Mouse (Mus musculus) liver, embryonic 14.5 days (tissue): Measurements from ENCODE around the gene Rpl3l. TPM values are rescaled to one million over a fixed set of nuclear protein-coding genes. Genes with fewer than 3 reads are reported as not detected.

Source experiments
- ATAC-seq: fragments of 200-750 bp; cut with Nextera tagmentation; 2 replicates; pipeline ENCODE4 v1.8.0; 2017; ENCODE audit warnings: moderate number of reproducible peaks, mild to moderate bottlenecking, moderate library complexity; ENCODE audit not compliant: insufficient read depth
- DNase-seq, 3 experiments: peaks; one replicate each; pipeline ENCODE4 v3.0.0-alpha.2; 2012 to 2013; ENCODE audit warnings: low read depth in 3 of 3, low spot score in 3 of 3
- H3K27ac ChIP-seq: fragments of 300-500 bp; sonication (generic); 2 replicates; pipeline ENCODE4 v1.5.1; 2014; ENCODE audit warnings: moderate library complexity, mild to moderate bottlenecking, control low read depth, inconsistent platforms
- H3K27me3 ChIP-seq: fragments of 300-500 bp; sonication (generic); 2 replicates; pipeline ENCODE4 v1.6.1; 2014; ENCODE audit warnings: mild to moderate bottlenecking, low read length, moderate library complexity; ENCODE audit not compliant: control insufficient read depth, insufficient read depth
- H3K36me3 ChIP-seq: fragments of 300-500 bp; sonication (generic); replicated peaks from 2 replicates; pipeline ENCODE4 v1.6.1; 2014; ENCODE audit warnings: low read depth; ENCODE audit not compliant: control insufficient read depth, insufficient read depth
- H3K4me1 ChIP-seq, 2 experiments: fragments of 200-500 bp in 1 of 2; fragments of 300-500 bp in 1 of 2; sonication (generic) in 1 of 2; replicated peaks; 2 replicates each; pipeline ENCODE4 v1.6.1; 2012 to 2014; ENCODE audit warnings: antibody characterized with exemption in 1 of 2, inconsistent platforms in 1 of 2, low read length in 1 of 2; ENCODE audit not compliant: control insufficient read depth in 2 of 2, insufficient read depth in 2 of 2
- H3K4me2 ChIP-seq: fragments of 300-500 bp; sonication (generic); 2 replicates; pipeline ENCODE4 v1.6.1; 2014; ENCODE audit warnings: low read depth, mild to moderate bottlenecking, control low read depth, moderate library complexity
- H3K4me3 ChIP-seq, 2 experiments: fragments of 200-500 bp in 1 of 2; fragments of 300-500 bp in 1 of 2; sonication (generic) in 1 of 2; 2 replicates each; pipeline ENCODE4 v1.5.1; 2012 to 2014; ENCODE audit warnings: low read depth in 2 of 2, low read length in 2 of 2, mild to moderate bottlenecking in 2 of 2, control low read depth in 1 of 2, inconsistent platforms in 1 of 2, moderate library complexity in 1 of 2; ENCODE audit not compliant: insufficient read depth in 1 of 2
- H3K9ac ChIP-seq: fragments of 300-500 bp; sonication (generic); replicated peaks from 2 replicates; pipeline ENCODE4 v1.6.1; 2014; ENCODE audit warnings: mild to moderate bottlenecking, control low read depth, moderate library complexity
- H3K9me3 ChIP-seq: fragments of 300-500 bp; sonication (generic); 2 replicates; pipeline ENCODE4 v1.6.1; 2016; ENCODE audit warnings: low read length, mixed read lengths; ENCODE audit not compliant: control insufficient read depth
- CTCF ChIP-seq: IDR thresholded peaks from 2 replicates; pipeline ENCODE4 v1.5.1; 2016; ENCODE audit warnings: antibody characterized with exemption, low read depth, control low read depth
- EP300 ChIP-seq: IDR thresholded peaks from 2 replicates; pipeline ENCODE4 v1.6.1; 2016; ENCODE audit warnings: antibody characterized with exemption, low read depth
- WGBS: fragments of 180-500 bp; shearing (Covaris S2); extraction: QIAGEN DNeasy Blood & Tissue Kit; methylation state at CpG from one replicate; pipeline ENCODE4 v1.1.7; 2014; ENCODE audit not compliant: insufficient replicate concordance; 5-methylcytosine and 5-hydroxymethylcytosine counted together
- polyA plus RNA-seq, 2 experiments: library from polyadenylated mRNA; depleted of rRNA in 1 of 2; stranded (reverse) in 1 of 2; unstranded in 1 of 2; fragments of >200 nt; fragmentation: Nextera tagmentation in 1 of 2; extraction: Ambion mirVana in 1 of 2; gene quantifications; 2 replicates each; pipeline versions ENCODE4 v1.2.1 to v1.2.3; 2012 to 2014

The Rpl3l gene
- polyA plus RNA-seq, 2 experiments, result 0.03 TPM; not detected in 1

- Histone ChIP-seq H3K9me3 (no peaks in the 10 kb centered on the region), H3K27ac (no peak overlapping the region), H3K27me3 (peaks cover 39% of the 10 kb centered on the region), H3K36me3 (peaks cover 3% of the 10 kb centered on the region), H3K9ac (no peak overlapping the region), H3K4me1 (peaks cover 6 to 14% of the 10 kb centered on the region in 2 experiments), H3K4me3 (no peak overlapping the region), H3K4me2 (no peak overlapping the region)
- TF ChIP-seq CTCF, result no peak
- no peak for TF ChIP-seq EP300
- DNase-seq (no peak), ATAC-seq (no peak)
- 50% methylated on average over 5 of the region's 5 CpGs for WGBS
These were observed 35.2 kb upstream of the Rpl3l start for GRCm38 (mm10) chr17:24692385-24692784.

GRCm38 (mm10) chr17:24695326-24696010 lies 32.2 kb upstream of the Rpl3l start:
- WGBS, result 6% methylated on average over 51 of the region's 51 CpGs
- TF ChIP-seq EP300, result no peak
- no peak for TF ChIP-seq CTCF
- Histone ChIP-seq H3K9me3 (no peaks in the 10 kb centered on the region), H3K4me2 (peak overlapping the region; percentile 80), H3K27ac (peak overlapping the region; percentile 67), H3K36me3 (peaks cover 3% of the 10 kb centered on the region), H3K9ac (peak overlapping the region; percentile 80), H3K27me3 (peaks cover 8% of the 10 kb centered on the region), H3K4me1 (peaks cover 6 to 8% of the 10 kb centered on the region in 2 experiments), H3K4me3 (peak overlapping the region; percentile 83 to 96)
- DNase-seq (no peak), ATAC-seq (peak; percentile 19)

- under 1% methylated on average over 76 of the region's 76 CpGs for WGBS
- ATAC-seq (peak; percentile 94), DNase-seq (peak; percentile 71 to 76 (median 75))
- Histone ChIP-seq H3K27me3 (peaks cover under 1% of the 10 kb centered on the region), H3K9me3 (no peaks in the 10 kb centered on the region), H3K27ac (peak within 1 kb of the TSS; percentile 67), H3K4me2 (peak within 1 kb of the TSS; percentile 80), H3K9ac (peak within 1 kb of the TSS; percentile 80), H3K4me1 (peaks cover 6 to 8% of the 10 kb centered on the region in 2 experiments), H3K4me3 (peak within 1 kb of the TSS; percentile 83 to 96), H3K36me3 (peaks cover 3% of the 10 kb centered on the region)
- TF ChIP-seq CTCF, result peak; percentile 14; the same call in 1 of the 2 replicates
- TF ChIP-seq EP300, result no peak
These were observed 31.5 kb upstream of the Rpl3l start, which contains the start of the genes Gfer and Noxo1 for GRCm38 (mm10) chr17:24696011-24696697. TSS of gene Gfer (minus strand) at chr17:24696156. TSS of gene Noxo1 (plus strand) at chr17:24696234.

- H3K9me3 ChIP-seq, result no peaks in the 10 kb centered on the region
- DNase-seq (no peak), ATAC-seq (no peak)
- H3K4me1 ChIP-seq, result peaks cover 6 to 8% of the 10 kb centered on the region in 2 experiments
- H3K9ac ChIP-seq, result no peak overlapping the region
- H3K27me3 ChIP-seq, result no peaks in the 10 kb centered on the region
- 24% methylated on average over 5 of the region's 5 CpGs for whole genome bisulfite sequencing
- no peak overlapping the region for H3K4me3 ChIP-seq
- TF ChIP-seq CTCF (no peak), EP300 (no peak)
- H3K36me3 ChIP-seq, result peaks cover 13% of the 10 kb centered on the region
- H3K27ac ChIP-seq, result no peak overlapping the region
- H3K4me2 ChIP-seq, result no peak overlapping the region
These were observed 29.6 kb upstream of the Rpl3l start for GRCm38 (mm10) chr17:24697985-24698384.

- WGBS, result 64% methylated on average over 9 of the region's 9 CpGs
- Histone ChIP-seq H3K27me3 (no peaks in the 10 kb centered on the region), H3K9me3 (no peaks in the 10 kb centered on the region), H3K27ac (no peak overlapping the region), H3K4me3 (no peak overlapping the region), H3K4me2 (no peak overlapping the region), H3K9ac (no peak overlapping the region), H3K36me3 (peaks cover 11% of the 10 kb centered on the region), H3K4me1 (peaks cover 6 to 8% of the 10 kb centered on the region in 2 experiments)
- DNase-seq, result no peak
- TF ChIP-seq EP300, result no peak
- no peak for TF ChIP-seq CTCF
- ATAC-seq, result no peak
These were observed 28.9 kb upstream of the Rpl3l start for GRCm38 (mm10) chr17:24698715-24699114.
